Mouse (Mus musculus) cerebellum, postnatal 14 days (tissue): ENCODE data around the gene Klhl22.
A peak's percentile ranks its signal among the peaks of the same experiment; 100 is the strongest.

ENCODE experiments used
- DNase-seq, 2 experiments: peaks; one replicate each; pipeline ENCODE4 v3.0.0; 2021; ENCODE audit warnings: mixed read lengths in 2 of 2

The Klhl22 gene

GRCm38 (mm10) chr16:17758902-17759301, 516 bp upstream of the Klhl22 start:
- DNase-seq: no peak

- DNase-seq: peak; percentile 68 to 69
Measured at GRCm38 (mm10) chr16:17759813-17760321, 449 bp downstream of the Klhl22 start.

GRCm38 (mm10) chr16:17760657-17761056, 1.2 kb downstream of the Klhl22 start:
- peak; percentile 60 to 70 for DNase-seq

- peak; percentile 22 to 29 for DNase-seq
Measured at GRCm38 (mm10) chr16:17761074-17761473, 1.7 kb downstream of the Klhl22 start.

- DNase-seq: no peak
Measured at GRCm38 (mm10) chr16:17764108-17764511, 4.7 kb downstream of the Klhl22 start.

- peak; percentile 76 for DNase-seq
Measured at GRCm38 (mm10) chr16:17768834-17769233, 9.4 kb downstream of the Klhl22 start.

GRCm38 (mm10) chr16:17771117-17771865, 11.9 kb downstream of the Klhl22 start:
- no peak for DNase-seq

GRCm38 (mm10) chr16:17776828-17777227, 17.4 kb downstream of the Klhl22 start:
- DNase-seq: peak; percentile 62 to 82

GRCm38 (mm10) chr16:17778223-17778622, 18.8 kb downstream of the Klhl22 start:
- DNase-seq: no peak

GRCm38 (mm10) chr16:17779692-17780091, 20.3 kb downstream of the Klhl22 start:
- DNase-seq: no peak

GRCm38 (mm10) chr16:17785337-17785736, 25.9 kb downstream of the Klhl22 start:
- peak in 1 of 2 experiments; percentile 10 for DNase-seq

GRCm38 (mm10) chr16:17792728-17793127, 33.3 kb downstream of the Klhl22 start:
- no peak for DNase-seq

GRCm38 (mm10) chr16:17794047-17794446, 34.6 kb downstream of the Klhl22 start:
- peak; percentile 73 to 76 for DNase-seq

GRCm38 (mm10) chr16:17795643-17796042, 36.2 kb downstream of the Klhl22 start:
- DNase-seq: no peak

- DNase-seq: no peak
Measured at GRCm38 (mm10) chr16:17796519-17796918, 37.1 kb downstream of the Klhl22 start.

GRCm38 (mm10) chr16:17796971-17797811, 37.8 kb downstream of the Klhl22 start, which contains the start of gene Scarf2:
Gene Scarf2, plus strand, starts transcription at chr16:17797282.
- DNase-seq: no peak

- no peak for DNase-seq
Measured at GRCm38 (mm10) chr16:17797812-17798311, 38.4 kb downstream of the Klhl22 start.

- DNase-seq: no peak
Measured at GRCm38 (mm10) chr16:17798321-17799180, 39.1 kb downstream of the Klhl22 start.

- no peak for DNase-seq
Measured at GRCm38 (mm10) chr16:17799584-17799983, 40.2 kb downstream of the Klhl22 start.

- DNase-seq: peak in 1 of 2 experiments; percentile 39
Measured at GRCm38 (mm10) chr16:17801777-17802455, 42.5 kb downstream of the Klhl22 start.

- DNase-seq: no peak
Measured at GRCm38 (mm10) chr16:17802456-17802838, 43.0 kb downstream of the Klhl22 start.
